Mouse (Mus musculus) kidney, postnatal 4 days (tissue): Measurements from ENCODE around the gene Lca5.

Source experiments
- DNase-seq, 2 experiments: peaks; one replicate each; pipeline ENCODE4 v3.0.0; 2021; ENCODE audit warnings: mixed read lengths in 2 of 2

Lca5 gene

DNA sequence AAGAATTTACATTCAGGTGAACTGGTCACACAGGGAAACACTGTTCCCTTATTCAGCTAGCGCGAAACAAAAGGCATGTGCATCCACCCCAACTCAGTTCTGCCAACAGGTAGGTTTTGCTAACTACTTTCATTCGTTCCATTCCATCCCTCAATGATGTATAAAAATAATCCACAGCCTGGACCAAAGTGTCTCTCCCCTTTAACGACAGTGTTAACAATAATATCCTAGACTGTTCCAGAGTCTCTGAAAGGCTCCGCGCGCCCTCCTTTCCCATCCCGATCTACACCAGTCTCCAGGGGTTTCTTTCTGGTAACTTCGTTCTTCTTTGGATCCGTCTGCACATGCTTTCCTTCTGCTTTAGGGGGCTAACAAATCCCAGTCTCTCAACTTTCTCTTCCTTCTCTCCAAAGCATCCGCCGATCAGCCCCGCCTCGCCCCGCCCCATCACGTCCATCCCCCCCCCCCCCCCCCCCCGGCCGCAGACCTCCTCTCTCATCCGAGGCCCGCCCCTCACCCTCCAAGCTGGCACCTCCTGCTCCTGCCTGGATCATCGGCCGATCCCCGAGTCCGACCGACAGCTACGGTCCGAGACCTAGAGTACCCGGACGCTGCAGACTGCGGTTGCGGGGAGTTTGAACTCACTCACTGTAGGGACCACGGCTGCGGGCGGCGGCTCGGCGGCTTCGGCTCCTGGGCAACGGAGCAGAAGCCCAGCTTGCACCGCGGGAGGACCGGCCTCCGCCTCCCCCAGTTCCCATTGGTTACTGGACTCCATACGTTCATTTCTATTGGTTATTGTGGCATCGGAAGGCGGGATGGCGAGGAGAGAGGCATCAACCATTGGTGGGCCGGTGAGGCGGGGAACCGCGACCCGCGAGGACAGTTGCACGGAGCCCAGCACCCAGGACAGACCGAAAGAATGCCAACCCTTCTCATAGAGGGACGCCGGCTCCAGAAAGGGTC, at the start of gene Lca5:
Gene Lca5, minus strand, starts transcription at position 736 of the 966 bp plus-strand sequence.
- peak; percentile 92 to 95 for DNase-seq

GRCm38 (mm10) chr9:83488491-83489210, 47.7 kb upstream of the Lca5 start:
- peak; percentile 16 to 40 for DNase-seq

- DNase-seq = peak; percentile 1 to 6
Measured at GRCm38 (mm10) chr9:83487771-83488470, 47.0 kb upstream of the Lca5 start.

DNA sequence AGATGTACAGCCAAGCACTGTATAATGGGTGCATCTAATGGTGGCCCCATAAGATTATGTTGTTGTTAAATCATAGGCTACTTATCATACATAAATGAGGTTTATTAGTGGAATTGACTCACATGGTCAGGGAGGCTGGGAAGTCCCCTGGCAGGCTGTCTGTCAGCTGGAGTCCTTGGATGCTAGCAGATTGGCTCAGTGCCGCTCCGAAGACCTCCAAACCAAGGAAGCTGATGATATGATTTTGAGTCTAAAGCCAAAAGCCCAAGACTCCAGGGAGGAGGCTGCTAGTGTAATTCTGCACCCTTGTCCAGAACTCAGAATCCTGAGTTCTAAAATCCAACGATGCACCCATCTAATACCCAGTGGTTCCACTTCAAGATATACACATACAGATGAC, 45.0 kb upstream of the Lca5 start:
- DNase-seq = no peak

DNA sequence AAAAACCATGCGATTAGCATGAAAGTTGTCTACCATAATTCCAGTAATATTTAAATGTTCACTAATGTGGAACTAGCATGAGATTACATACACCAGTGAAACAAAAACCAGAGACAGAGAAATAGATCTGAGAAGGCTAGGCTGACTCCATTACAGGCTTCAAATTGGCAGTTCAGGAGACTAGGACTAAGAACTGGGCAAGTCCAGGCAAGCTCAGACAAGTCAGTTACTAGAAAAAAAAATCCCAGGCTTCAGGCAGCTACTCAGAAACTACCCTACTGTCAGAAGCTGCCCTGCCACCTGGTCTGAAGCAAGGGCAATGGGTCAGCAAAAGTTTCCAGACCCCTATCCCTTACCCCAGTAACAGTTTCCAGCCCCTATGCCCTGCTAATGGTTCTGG, 44.4 kb upstream of the Lca5 start:
- no peak for DNase-seq

DNA sequence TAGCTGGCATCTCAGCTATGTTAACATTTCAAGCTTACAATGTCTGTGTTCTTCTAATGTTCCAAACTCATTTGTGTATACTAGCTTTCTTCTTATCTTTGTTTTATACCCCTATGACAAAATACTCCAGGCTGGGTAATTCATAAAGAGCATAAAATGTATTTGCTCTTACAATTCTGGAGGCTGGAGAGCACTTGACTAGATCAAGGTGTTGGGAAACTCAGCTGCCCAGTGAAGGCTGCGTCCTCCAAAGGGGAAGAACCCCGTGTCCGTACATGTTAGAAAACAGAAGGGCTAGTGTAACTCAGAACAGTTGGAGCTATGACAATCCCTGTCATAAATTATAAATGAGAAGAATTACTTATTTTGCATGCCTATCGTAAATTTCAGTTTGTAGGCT, 42.5 kb upstream of the Lca5 start:
- DNase-seq = no peak

GRCm38 (mm10) chr9:83482176-83482949, 41.4 kb upstream of the Lca5 start:
- DNase-seq = peak; percentile 12 to 33

- no peak for DNase-seq
Measured at GRCm38 (mm10) chr9:83469871-83470270, 28.9 kb upstream of the Lca5 start.

DNA sequence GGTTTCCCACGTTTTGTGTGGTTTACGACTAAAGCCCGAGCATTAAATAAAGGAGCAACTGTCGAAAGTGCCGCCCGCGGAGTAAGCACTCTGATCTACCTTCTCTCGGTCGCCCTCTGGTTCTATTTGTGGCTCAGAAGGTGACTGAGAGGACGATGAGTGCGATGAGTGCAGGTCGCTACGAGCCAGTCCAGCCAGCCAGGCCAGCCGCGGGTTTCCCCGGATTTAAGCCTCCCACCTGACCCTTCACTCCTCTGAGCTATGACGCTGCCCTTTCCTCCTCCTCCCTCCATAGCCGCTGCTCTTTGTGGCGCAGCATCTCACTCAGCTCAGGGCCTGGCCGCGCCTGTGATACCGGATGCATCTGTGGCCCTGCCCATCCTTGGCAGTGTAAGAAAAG, 6.8 kb upstream of the Lca5 start:
- DNase-seq = peak; percentile 69 to 80

- DNase-seq = peak; percentile 4 to 8
Measured at GRCm38 (mm10) chr9:83447176-83447575, 6.2 kb upstream of the Lca5 start.

- DNase-seq = no peak
Measured at GRCm38 (mm10) chr9:83437621-83438020, 3.3 kb downstream of the Lca5 start.

GRCm38 (mm10) chr9:83434489-83434888, 6.4 kb downstream of the Lca5 start:
- DNase-seq = no peak

DNA sequence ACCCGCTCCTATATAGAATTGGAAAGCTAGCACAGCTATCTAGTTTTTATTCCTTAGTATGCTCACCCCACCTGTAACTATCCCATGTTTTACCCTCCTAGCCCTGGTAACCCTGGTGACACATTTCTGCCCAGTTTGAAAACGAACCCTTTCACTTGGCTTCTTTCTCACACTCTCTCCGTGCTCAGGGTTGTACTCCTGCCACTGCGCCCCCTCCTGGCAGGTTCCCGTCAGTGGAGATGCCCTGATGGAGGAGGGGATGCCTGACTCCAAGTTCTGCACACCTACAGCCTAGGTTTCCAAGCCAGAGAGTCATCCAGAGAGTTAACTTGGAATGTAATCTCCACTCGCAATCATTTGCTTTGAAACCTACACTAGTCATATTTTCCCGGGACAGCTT, 7.3 kb downstream of the Lca5 start:
- DNase-seq = peak; percentile 31 to 45

DNA sequence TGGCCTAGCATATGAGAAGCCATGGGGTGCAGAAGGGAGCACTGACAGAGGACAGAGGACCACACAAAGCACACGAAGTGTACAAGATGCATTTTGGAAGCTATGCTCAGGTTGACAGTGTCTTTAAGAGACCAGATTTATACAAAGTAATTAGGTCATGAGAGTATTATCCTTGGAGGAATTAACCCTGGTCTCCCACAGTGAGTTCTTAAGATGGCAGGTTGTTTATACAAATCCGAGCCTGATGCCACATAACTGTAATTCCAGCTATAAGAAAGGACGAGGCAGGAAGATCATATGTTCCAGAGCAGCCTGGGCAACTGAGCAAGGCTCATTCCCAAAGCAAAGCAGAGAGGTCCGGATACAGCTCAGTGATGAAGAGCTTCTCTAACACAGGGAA, 13.0 kb downstream of the Lca5 start:
- no peak for DNase-seq

GRCm38 (mm10) chr9:83418965-83419364, 22.0 kb downstream of the Lca5 start:
- no peak for DNase-seq

DNA sequence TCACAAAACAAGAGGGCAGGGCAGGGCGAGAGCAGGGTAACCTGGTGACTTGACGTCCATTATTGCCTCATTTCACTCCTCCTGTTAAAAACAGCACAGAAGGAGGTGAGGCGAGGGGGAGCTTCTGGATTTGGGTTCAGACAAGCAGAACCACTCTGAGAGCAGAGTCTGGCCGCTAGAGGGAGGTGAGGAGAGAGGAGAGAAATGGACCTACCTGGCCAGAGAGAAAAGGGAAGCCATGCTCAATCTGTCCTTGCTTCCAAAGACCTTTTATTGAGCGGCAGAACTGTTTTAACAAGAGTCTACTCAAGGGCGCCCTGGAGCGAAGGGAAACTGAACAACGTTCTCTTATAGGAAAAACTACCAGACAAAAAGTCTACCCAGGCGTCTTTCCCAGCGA, 27.9 kb downstream of the Lca5 start:
- DNase-seq = peak; percentile 47 to 52

GRCm38 (mm10) chr9:83405150-83405549, 35.8 kb downstream of the Lca5 start:
- DNase-seq = no peak

- DNase-seq = no peak
Measured at GRCm38 (mm10) chr9:83400783-83401182, 40.1 kb downstream of the Lca5 start.

DNA sequence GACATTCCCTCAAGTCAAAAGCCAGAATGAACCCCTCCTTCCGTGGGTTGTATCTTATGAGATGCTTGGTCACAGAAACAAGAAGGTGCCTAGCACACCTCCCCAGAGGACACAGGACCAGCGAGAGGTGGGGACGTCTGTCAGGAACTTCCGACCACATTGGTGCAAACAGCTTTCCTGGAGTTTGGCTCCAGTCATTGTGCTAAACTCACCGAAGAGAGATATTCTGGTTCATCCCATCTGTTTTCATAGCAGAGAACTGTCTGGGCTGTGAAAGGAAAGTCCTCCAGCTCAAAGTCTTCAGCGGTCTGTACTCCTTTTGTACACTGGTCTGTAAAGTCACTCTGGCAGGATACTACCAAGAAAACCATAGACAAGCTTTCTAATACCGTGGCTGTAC, 41.5 kb downstream of the Lca5 start:
- DNase-seq = no peak

- no peak for DNase-seq
Measured at GRCm38 (mm10) chr9:83398260-83398659, 42.7 kb downstream of the Lca5 start.

DNA sequence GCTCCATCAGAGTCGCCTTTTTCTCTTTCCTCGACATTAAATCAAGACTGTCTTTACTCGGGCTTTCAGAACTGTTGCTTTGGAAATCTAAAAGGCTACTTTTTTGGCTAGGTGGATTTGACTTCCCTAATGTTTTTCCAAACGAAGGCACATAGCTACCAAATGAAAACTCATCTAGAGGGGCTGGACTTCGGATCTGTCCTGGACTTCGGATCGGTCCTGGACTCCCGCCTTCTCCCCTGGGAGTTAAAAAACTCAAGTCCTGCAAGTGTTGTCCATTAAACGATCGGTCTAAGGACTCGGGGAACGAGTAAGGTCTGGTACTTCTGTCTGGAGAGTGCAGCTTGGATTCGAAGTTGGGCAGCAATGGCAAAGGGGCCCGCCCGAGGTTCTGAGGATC, 45.5 kb downstream of the Lca5 start:
- DNase-seq = no peak

GRCm38 (mm10) chr9:83391996-83392395, 48.9 kb downstream of the Lca5 start:
- no peak for DNase-seq
